Mouse (Mus musculus) heart, postnatal 10 days (tissue): ENCODE measurements around the gene Tcl1. TPM values are rescaled to one million over a fixed set of nuclear protein-coding genes. Genes with fewer than 3 reads are reported as not detected.
"Not testable (repeated sequence)": the region's sequence is repeated elsewhere in the genome, so short reads cannot be mapped to it uniquely, and the experiment has no call there.

Experiments used
- DNase-seq, 2 experiments: peaks; one replicate each; pipeline ENCODE4 v3.0.0; 2021
- intact Hi-C: fragments of 180-260 bp; cut with DNase I; formaldehyde crosslinking; loops from one replicate; pipeline ENCODE4 v1.15.1; 2025
- total RNA-seq, 2 experiments: library from RNA; stranded (reverse); gene quantifications; 2 replicates each; pipeline ENCODE4 v1.2.3; 2021

Tcl1 gene
- not detected for total RNA-seq

DNA sequence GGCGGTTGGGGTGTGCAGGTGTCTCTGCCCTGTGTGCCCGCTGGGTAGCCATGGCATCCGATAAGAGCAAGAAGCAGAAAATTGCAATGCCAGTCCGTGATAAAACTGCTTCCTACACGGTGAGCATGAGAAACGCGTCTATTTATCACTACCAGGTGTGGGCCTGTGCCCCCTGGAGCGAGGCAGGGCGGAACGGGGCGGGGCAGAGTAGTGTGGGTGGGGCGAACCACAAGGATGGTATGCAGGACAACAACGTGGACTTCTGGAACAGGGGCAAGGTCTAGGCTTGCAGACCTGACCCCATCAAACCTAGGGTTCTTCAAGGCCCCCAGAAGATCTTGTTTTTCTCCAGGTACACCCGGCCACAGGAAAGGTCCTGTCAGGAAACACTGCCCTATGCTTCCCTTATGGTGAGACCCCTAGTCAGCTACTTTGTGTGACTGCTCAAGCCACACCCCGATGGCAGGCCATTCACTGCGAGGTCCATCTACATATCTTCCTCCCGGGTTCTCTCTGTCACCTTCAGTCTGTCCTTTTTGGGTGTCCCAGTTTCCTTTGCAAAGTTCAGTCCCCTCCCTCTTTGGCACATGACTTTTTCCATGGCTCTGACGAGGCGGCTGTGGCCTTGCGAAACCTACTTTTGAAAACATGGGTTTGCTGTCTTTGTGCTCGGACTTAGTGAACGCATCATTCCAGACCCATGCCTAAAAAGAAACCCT, at the start of gene Tcl1:
TSS of gene Tcl1 (minus strand) at position 193 of the 719 bp plus-strand sequence.
- intact Hi-C loops, result no loop called here
- DNase-seq, result no peak

DNA sequence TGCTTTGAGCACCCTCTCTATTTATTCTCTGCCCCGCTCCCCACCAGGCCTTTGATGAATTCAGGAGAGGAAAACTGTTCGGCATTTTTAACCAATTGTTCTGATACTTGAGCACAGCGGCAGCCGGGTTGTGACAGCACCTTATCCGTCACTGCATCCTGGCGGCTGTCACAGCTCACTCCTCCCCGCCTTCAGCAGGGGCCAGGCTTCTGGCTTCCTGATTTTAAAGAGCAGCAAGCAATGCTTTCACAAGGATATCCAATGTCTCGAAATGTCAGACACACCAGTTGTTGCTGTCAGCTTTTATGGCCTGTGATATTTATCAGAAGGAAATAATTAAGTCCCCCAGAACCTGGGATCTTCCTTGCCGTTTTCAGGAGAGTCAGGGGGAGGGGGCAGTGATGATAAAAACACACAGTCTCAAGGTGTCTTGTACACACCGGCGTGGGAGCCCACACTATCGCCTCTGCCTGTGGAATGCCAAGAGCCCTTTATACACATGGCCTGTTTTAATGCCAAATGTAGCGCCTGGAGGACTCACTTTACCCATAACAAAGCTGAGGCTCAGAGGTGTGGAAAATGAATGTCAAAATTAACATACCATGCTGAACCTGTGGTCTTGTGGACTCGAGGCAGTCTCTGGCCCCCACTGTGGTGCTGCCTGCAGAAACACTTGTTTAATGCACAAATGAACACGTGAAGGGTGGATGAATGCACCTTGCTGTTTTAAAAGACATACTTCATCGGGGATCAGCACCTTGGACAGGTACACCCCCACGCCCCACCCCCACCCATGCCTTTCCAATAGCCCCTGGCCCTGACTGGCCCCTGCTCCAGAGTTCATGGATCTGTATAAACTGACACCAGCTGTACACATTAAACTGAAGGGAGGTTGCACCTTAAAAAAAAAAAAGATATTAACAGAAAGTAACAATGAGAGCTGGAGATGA, 48.7 kb upstream of the Tcl1 start:
- DNase-seq, result no peak
- intact Hi-C loops, result no loop called here

DNA sequence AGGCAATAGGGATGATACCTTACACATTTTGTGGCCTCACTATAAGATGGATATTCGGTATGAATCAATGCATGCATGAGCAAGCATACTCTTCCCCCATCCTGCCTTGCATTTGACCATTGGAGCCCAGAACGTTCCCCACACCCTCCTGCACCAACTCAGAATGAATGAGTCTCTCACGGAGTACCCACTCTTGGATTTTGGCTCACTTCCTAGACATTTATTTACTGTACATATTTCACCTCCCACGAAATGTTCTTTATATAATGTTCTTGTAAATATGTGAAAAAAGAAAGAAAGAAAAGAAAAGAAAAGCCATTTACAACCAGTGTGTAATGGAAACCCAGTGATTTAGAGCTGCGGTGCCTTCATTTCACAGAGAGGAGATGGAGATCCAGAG, 44.5 kb upstream of the Tcl1 start:
- DNase-seq, result no peak
- intact Hi-C loops, result no loop called here

DNA sequence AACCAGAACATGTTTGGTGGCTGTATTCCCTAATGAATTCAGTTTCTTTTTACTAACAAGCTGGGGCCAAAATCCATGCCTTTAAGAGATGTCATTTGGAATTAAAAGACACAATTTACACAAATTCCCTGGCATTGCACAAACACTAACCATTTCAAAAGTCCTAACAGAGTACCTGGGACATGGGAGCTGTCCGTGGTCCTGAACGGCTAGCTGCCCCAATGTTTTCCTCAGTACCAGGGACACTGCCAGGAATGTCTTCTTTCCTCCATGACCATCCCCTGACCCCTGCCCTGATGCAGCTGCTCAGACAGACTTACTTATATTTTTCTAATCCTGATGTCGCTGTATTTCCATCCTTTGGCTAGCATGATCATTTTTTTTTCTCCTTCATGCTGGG, 43.5 kb upstream of the Tcl1 start:
- intact Hi-C loops, result no loop called here
- DNase-seq, result peak; percentile 31 to 48

DNA sequence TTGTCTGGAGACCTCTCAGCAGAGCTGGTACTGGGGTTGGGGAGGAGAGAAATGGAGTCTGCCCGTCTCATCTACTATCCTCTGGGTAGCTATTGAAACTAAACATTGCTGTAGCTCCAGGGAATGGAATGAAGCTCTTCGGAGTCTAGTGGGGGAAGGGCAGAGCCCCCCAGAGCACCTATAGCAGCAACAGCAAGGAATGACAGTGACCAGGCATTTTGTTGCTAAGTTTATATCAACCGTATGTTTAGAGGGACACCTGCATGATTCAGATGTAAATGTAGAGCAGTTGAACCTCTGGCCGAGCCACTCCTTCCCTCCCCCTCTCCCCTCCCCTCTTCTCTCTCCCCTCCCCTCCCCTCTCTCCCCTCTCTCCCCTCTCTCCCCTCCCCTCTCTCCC, 36.6 kb upstream of the Tcl1 start:
- DNase-seq, result no peak
- intact Hi-C loops, result no loop called here

DNA sequence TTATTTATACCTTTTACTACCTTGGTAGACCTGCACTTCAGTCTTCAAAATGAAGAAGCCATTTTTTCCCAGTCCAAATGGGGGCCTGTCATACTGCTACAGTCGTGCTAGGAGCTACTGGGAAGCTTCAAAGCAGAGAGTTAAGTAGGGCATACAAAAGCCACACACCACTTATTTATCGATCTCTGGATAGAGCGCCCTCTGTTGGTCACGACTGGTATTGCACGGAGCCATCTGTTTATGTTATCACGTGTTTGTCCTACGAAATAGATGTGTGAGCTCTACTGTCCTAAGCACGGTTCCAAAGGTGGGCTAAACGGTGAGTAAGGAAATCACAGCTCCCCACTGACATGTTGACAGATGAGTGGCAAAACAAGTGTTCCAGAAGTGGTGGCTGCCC, 36.2 kb upstream of the Tcl1 start:
- intact Hi-C loops, result no loop called here
- no peak for DNase-seq

DNA sequence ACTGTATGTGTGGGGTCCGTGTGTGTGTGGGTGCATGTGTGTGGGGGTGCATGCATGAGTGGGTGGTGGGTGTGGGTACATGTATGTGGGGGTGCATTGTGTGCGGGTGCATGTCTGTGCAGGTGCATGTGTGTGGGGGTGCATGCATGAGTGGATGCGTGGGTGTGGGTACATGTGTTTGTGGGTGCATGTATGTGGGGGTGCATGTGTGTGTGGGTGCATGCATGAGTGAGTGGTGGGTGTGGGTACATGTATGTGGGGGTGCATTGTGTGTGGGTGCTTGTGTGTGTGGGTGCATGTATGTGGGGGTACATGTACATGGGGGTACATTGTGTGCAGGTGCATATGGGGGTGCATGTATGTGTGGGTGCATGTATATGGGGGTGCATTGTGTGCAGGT, 31.2 kb upstream of the Tcl1 start:
- no peak for DNase-seq
- intact Hi-C loops, result no loop called here

DNA sequence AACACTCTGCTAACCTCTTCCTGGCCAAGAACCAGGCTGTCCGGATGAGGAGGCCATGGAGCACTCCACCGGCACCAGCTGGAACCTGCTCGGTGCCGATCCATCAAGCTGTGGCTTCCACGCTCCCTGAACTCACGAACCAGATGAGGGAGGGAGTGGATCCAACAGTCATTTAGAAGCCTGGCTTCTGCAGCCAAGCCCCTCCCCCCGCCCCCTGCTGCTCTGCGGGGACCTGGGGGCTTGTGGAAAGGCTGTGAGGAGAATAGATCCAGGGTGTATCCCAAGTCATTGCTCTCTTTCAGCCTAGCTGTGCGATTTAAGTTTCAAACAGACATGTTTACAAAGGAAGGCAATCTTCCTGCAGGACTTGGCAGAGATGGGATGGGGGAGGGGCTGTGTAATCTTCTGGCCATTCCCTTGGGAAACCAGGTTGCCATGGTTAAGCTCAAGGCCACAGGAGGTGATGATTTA, 26.2 kb upstream of the Tcl1 start:
- DNase-seq, result peak; percentile 6 to 23
- intact Hi-C loops, result no loop called here

DNA sequence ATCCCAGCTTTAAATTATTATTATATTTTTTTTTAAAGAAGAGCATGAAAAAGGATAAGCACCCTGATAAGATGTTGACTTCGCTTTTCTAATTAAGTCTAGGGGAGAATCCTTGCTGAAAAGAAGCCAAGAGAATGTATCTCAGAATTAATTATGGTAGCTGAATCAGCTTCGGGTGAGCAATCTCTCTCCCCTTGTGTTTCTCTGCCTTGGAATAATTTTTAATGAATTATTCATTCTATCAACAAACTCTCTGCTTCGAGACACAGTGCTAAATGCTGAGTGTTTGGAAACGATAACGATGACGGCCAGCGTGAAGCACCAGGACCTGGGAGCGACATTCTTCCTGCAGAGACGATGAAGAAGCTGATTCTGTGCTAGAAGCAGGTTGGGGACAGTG, 16.5 kb upstream of the Tcl1 start:
- no peak for DNase-seq
- intact Hi-C loops, result no loop called here

DNA sequence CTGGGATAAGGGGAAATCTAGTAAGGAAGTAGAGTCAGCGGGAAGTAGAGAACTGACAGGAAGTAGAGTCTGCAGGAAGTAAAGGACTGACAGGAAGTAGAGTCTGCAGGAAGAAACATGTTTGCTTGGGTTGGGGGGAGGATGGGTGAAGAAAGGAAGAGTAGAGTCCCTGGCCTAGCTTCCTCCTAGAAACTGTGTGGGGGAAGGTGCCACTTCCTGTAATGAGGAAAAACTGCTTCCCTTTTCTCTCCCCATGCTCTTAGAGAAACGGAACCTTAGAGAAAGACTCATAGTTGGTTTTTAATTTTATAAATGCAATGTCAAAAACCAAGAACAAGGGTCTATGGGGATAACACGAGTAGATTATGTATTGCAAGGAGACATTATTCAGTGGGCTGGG, 12.5 kb upstream of the Tcl1 start:
- no peak for DNase-seq
- intact Hi-C loops, result no loop called here

DNA sequence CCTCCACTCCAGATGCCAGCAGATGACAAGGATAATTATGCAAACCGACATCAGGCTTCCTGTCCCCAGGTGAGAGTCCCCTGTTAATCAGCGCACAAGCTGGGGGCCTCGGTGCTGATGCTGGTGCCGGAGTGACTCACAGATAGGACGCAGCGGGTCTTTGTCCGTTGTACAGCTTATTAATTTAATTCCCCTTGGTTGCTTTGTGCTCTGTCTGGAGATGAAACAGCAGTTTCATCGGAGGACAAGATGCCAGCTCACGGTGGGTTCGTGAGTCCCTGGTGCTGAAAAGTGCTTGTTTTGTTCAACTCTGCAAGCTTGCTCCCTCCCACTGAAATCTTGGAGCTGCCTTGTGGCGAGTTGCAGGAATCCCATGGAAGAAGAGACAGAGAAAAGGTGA, 11.8 kb upstream of the Tcl1 start:
- intact Hi-C loops, result no loop called here
- no peak for DNase-seq

DNA sequence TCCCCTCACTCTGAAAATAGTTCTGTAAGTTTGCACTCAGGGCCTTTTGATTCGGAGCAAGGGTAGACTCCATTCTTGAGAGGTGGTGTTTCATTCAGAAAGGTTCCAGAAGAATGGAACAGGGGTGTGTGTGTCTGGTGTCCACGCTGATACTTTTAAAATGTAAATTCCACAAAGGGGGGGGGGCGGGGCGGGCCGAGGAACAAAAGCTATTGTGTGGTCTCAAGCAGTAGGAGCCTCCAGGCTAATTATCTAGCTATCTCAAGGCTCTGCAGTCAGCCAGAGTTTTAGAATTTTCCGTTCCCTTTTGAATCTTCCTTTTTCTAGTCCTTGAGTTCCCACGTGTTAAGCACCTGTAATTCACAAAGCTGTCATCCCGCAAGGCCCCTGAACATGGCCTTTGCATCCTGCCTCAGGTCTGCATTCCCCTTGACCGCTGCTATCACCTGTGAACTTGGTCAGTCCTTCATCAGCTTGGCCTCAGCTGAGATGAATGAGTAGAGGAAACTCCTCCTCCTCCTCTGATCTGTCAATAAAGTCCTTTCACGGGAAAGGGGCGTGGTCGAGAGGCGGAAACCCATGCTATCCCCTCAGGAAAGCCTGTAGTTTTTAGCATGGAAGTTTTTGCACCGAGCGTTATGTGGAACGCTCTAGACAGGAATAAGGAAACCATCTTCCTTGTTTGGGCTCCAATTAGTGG, 2.2 kb upstream of the Tcl1 start:
- DNase-seq, result no peak
- intact Hi-C loops, result no loop called here

DNA sequence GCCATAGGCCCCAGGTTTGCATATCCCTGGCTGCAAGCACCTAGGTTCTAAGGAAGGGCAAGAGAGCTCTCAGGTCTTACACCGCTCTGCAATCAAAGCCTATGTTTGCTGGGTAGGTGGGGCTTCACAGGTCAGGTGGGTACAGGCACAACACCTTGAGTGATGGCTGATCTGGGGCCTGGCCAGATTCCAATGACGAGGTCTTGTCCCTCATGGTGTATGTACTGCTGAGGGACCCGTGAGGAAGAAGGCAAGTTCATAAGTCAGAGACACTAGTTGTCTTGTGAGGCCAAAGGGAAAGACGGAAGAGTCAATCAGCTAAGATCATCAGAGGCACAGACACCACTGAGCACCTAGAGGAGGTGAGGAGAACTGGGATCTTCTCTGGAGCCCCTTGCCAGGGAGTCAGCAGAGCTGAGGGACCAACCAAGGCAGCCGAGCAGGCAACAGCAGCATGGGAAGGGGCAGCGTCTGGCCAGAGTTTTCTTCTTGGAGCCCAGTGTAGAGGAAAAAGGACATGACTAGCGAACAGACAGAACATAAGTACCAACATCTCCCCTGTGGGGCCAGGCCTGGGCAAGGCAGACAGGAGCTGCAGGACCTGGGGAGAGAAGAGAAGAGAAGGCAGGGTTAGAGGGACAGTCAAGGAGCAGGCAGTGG, 5.4 kb downstream of the Tcl1 start:
- DNase-seq, result no peak
- intact Hi-C loops, result no loop called here

DNA sequence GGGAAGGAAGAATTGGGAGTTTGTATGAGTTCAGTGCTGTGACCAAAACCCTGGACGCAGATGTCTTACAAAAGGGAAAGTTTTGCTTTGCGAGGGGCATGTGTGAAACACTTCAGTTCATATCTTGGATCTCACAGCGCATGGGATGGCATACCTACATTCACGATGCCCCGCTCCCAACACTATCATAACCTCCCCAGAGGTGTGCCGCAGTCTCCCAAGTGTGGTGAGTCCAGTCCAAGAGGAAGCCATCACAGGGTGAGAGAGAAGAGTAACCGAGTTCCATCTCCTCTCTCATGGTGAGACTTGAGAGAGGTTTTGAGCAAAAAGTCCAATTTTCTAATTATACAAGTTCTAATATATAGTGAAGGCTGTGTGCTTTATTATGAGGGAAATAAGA, 13.4 kb downstream of the Tcl1 start:
- intact Hi-C loops, result no loop called here
- no peak for DNase-seq

DNA sequence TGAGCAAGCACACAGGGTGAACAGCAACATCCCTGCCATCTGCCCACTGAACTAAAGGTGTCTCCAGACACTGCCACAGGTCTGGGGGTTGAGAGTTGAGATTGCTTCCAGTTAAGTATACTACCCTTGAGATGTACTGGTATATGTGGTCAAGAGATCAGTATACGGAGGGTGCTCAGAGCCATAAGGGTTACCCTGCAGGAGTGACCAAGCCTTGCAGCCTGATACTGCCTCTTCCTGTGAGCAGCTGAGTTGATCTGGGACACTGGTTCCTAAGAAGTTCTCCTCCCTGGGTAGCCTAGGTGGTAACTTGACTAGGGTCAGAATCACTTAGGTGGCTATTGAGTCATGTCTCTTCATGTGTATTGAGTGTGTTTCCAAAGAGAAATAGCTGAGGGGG, 14.2 kb downstream of the Tcl1 start:
- intact Hi-C loops, result no loop called here
- no peak for DNase-seq

DNA sequence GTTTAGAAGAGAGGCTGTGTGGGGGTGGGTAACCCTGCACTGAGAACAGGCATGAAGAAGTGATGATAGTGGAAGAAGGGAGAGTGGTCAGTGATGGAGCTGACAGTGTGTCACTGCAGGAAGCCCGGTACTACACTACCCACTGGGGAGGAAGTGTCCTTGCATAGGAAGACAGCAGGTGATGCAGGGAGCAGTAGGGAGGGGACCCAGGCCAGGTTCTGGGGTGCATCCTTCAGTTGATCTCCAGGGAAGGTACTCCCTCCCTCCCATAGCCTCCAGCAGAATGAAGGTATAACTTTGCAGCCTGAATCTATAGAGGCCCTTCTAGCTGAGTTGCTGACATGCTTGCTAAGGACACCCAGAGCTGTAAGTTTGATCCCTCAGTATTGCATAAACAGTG, 15.5 kb downstream of the Tcl1 start:
- intact Hi-C loops, result no loop called here
- no peak for DNase-seq

DNA sequence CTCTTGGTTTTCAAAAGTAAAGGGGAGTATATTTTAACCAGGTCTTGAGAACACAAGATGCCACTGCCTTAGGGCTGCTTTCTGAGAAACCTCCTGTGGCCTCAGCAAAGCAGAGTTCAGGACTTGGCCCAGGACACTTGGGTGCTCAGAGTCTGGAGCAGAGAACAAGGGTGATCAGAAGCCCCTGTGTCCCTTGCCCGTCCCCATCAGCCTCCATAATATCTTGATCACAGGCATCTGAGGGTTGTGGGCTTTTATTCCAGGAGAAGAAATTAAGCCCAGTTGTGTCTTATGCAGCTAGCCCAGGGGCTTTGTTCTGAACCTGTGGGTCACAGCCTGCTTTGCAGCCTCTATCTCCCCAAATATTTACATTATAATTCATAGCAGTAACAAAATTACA, 20.9 kb downstream of the Tcl1 start, which contains the start of gene Tcl1b4:
TSS of gene Tcl1b4 (plus strand) at position 301 of the 400 bp plus-strand sequence.
- intact Hi-C loops, result not testable (repeated sequence)

DNA sequence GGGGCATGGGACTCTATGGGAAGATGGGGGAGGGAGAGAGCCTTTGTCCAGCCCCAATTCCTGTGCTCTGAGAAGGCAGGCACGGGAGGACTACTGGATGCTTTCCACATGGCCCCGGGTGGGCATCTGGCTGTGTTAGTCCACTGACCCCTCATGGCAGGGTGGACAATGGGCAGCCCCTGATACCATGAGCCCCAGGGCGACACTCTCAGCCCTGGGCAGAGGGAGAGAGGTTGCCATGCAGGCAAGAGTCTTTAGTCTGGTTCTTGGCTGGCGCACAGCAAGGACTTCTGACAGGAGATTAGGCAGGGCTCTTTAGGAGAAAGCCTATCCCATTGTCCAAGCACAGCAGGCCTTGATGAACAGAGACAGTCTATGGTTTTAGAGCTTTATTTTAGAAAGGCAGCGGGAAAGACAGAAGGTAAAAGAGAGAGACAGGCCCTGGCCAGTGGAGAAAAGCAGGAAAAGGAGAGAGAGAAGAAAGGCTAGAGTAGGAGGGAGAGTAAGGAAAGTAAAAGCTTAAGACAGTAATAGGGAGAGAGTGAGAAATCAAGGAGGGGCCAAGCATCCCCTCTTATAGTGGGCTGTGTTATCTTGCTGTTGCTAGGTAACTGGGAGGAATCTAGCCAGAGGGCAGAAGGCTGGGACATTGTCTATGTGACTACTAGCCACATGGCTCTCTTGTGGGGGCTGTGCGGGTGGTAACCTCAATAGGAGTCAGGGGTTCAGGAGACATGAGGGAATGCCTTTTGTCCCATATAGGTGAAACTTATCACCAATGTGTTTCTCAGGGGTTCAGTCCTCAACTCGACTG, 22.7 kb downstream of the Tcl1 start:
- DNase-seq, intact Hi-C loops: not testable (repeated sequence)

More for the DNA sequence above, 20.9 kb downstream of the Tcl1 start, which contains the start of gene Tcl1b4:
- DNase-seq, result not testable (repeated sequence)

DNA sequence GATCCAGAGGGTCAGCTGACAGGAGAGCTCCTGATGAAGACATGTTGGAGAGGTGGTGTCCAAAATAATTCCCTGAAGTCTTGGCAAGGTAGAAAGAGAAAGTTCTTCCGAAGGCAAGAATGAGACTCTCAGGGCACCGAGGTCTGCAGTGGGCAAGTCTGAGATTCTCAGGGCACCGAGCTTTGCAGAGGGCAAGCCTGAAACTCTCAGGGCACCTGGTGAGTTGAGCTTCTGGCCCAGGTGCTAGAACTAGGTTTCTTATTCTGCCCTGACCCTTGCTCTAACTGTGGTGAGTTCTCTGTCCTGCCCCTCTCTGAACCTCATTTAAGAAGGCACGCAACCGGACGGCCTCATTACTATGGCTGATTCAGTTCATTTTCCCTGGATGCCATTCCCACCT, 31.9 kb downstream of the Tcl1 start, which contains the start of gene Tcl1b3:
TSS of gene Tcl1b3 (plus strand) at position 301 of the 400 bp plus-strand sequence.
- DNase-seq, intact Hi-C loops: not testable (repeated sequence)

DNA sequence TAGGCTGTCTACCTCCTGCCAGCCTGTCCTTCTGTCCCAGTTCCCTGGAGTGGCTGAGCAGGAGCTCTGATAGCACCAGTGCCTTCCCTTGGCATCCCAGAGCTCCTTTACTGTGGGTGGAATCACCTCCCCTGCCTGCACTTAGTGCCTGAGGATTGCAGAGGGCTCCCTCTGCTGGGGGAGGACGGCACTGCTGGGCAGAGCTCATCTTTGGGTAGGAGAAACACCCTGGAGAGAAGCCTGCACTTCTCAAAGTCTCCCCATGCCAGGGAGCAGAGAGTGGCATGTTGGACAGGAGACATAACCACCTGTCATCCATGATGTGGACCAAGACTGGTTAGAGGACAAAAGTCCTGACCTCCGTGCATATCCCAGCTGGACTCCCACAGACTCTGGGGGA, 33.6 kb downstream of the Tcl1 start:
- intact Hi-C loops, result not testable (repeated sequence)
- DNase-seq, result peak; percentile 4 to 22
